Mouse (Mus musculus) heart, adult 2 months (tissue): ENCODE data around the gene Tmem211.

Experiments
- CTCF ChIP-seq: fragments of 200-600 bp; IDR thresholded peaks from 2 replicates; pipeline ENCODE4 v1.8.1; 2022; ENCODE audit warnings: antibody characterized with exemption, mild to moderate bottlenecking, moderate library complexity
- POLR2A ChIP-seq: fragments of 200-500 bp; IDR thresholded peaks from 2 replicates; pipeline ENCODE4 v1.6.1; 2011; ENCODE audit warnings: mild to moderate bottlenecking, low read depth, low read length, control low read depth; ENCODE audit not compliant: insufficient read depth

DNA sequence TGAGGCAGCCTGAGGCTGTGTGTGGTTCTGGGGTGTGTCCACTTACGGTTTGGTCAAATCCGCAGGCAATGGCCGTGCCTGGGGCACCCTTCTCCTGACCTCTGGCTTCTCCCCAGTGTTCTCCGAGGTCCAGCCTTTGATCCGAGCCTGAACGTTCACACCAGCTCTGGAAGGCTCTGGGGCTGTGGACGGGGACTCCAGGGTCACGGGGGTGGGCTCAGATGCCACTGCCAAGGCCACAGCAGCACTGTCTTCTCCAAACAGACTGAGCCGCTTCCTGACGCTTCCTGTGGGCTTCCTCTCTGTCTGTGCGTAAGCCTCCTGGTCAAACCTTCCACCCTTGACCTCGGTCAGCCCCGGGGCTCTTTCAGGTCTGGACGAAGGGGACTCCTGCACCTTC is 36.2 kb upstream of the Tmem211 start:
- TF ChIP-seq POLR2A (no peak), CTCF (no peak)
